Mouse (Mus musculus): ENCODE measurements around the gene Ifi35. TPM values are rescaled to one million over a fixed set of nuclear protein-coding genes. Genes with fewer than 3 reads are reported as not detected.

Gene Ifi35
- total and polyA plus RNA-seq, 3 experiments = 11.5 to 25.5 (median 12.6) TPM

DNA sequence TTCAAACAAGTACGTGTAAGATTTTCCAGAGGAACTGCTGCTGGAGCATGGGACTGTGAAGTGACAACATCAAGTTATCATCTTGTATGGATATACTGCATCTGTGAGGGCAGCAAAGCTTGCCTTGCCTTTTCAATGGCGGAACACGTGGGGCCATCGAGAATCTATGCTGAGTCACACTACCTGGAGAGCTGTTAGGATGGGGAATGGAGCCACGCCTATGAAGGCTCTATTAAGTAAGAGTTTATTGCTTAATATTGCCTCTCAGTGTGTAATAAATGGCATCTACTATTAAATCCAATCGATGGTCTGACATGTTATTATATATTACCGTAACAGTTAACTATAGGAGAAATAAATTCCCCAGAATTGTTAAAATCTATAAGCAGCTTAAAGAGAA is 58.9 kb downstream of the Ifi35 start:
- Histone ChIP-seq H3K27me3 (ENCODE audit: control insufficient read depth, insufficient read depth, low read length) (no peaks in the 10 kb centered on the region), H3K4me3 (no peak overlapping the region), H3K79me2 (replicated peaks; ENCODE audit: control insufficient read depth, insufficient read depth, low read length) (no peaks in the 10 kb centered on the region), H3K4me1 (ENCODE audit: control insufficient read depth, insufficient read depth, low read length) (no peaks in the 10 kb centered on the region), H3K36me3 (ENCODE audit: control insufficient read depth, insufficient read depth, low read length) (no peaks in the 10 kb centered on the region), H3K9ac (ENCODE audit: low read depth, low read length) (no peak overlapping the region), H3K27ac (no peak overlapping the region)
- TF ChIP-seq POLR2A (IDR thresholded peaks at IDR 0.05; ENCODE audit: insufficient read depth, low read depth, low read length) (no peak), CTCF (IDR thresholded peaks at IDR 0.05) (no peak), EP300 (IDR thresholded peaks at IDR 0.05; ENCODE audit: insufficient read depth, low read depth, low read length) (no peak)
- no peak for DNase-seq
- 80% methylated on average over 7 of the region's 7 CpGs for WGBS
- intact Hi-C loops (cut with DNase I) = no loop called here

Small RNAs within 50 kb of the gene (microRNA-seq; reads per million reads assigned to microRNA genes)
- gene Mir6929 = 2.8 to 6.2 reads per million in 2 experiments

Other genes with a start within 250 kb of the Ifi35 start
- 10 to 100 TPM; 29.8 to 31.4 TPM for gene Ezh1, start 221.9 kb upstream of the Ifi35 start, total RNA-seq (2021)
- 26.1 and 34.1 TPM in 2 replicates for gene Ezh1, start 221.9 kb upstream of the Ifi35 start, polyA plus RNA-seq (2012; rRNA removed)
- 10 to 100 TPM; 89.1 to 90.3 TPM for gene Ramp2, start 202.4 kb upstream of the Ifi35 start, total RNA-seq (2021)
- gene Ramp2, start 202.4 kb upstream of the Ifi35 start, polyA plus RNA-seq (2012; rRNA removed) = 130 and 172 TPM in 2 replicates
- gene Vps25, start 194.7 kb upstream of the Ifi35 start, total RNA-seq (2021) = 10 to 100 TPM; 82.5 to 90.1 TPM
- 83.2 and 96.8 TPM in 2 replicates for gene Vps25, start 194.7 kb upstream of the Ifi35 start, polyA plus RNA-seq (2012; rRNA removed)
- gene Wnk4, start 187.8 kb upstream of the Ifi35 start, total RNA-seq (2021) = 10 to 100 TPM in 1 of 2 experiments, 1 to 10 TPM in 1; 9.2 to 12.6 TPM
- 12.1 and 13.9 TPM in 2 replicates for gene Wnk4, start 187.8 kb upstream of the Ifi35 start, polyA plus RNA-seq (2012; rRNA removed)
- gene Cntd1, start 169.4 kb upstream of the Ifi35 start, total RNA-seq (2021) = under 1 TPM; 0.23 to 0.36 TPM
- 0.06 and 0.12 TPM in 2 replicates for gene Cntd1, start 169.4 kb upstream of the Ifi35 start, polyA plus RNA-seq (2012; rRNA removed)
- 100 to 1,000 TPM in 1 of 2 experiments, 10 to 100 TPM in 1; 88.4 to 101 TPM for gene Coa3, start 169.3 kb upstream of the Ifi35 start, total RNA-seq (2021)
- 153 and 302 TPM in 2 replicates for gene Coa3, start 169.3 kb upstream of the Ifi35 start, polyA plus RNA-seq (2012; rRNA removed)
- 10 to 100 TPM; 86.3 to 86.5 TPM for gene Becn1, start 146.1 kb upstream of the Ifi35 start, total RNA-seq (2021)
- 36.1 and 43.7 TPM in 2 replicates for gene Becn1, start 146.1 kb upstream of the Ifi35 start, polyA plus RNA-seq (2012; rRNA removed)
- 100 to 1,000 TPM in 1 of 2 experiments, 10 to 100 TPM in 1; 81.9 to 112 TPM for gene Psme3, start 132.2 kb upstream of the Ifi35 start, total RNA-seq (2021)
- 55.5 and 69.1 TPM in 2 replicates for gene Psme3, start 132.2 kb upstream of the Ifi35 start, polyA plus RNA-seq (2012; rRNA removed)
- 1 to 10 TPM; 1.6 to 2.2 TPM for gene Aoc2, start 123.3 kb upstream of the Ifi35 start, total RNA-seq (2021)
- gene Aoc2, start 123.3 kb upstream of the Ifi35 start, polyA plus RNA-seq (2012; rRNA removed) = 1.9 and 2.3 TPM in 2 replicates
- gene Aoc3, start 117.8 kb upstream of the Ifi35 start, total RNA-seq (2021) = 10 to 100 TPM; 11.5 to 13.3 TPM
- gene Aoc3, start 117.8 kb upstream of the Ifi35 start, polyA plus RNA-seq (2012; rRNA removed) = 21.8 and 22.0 TPM in 2 replicates
- not detected for gene G6pc, start 80.8 kb upstream of the Ifi35 start, total RNA-seq (2021)
- gene G6pc, start 80.8 kb upstream of the Ifi35 start, polyA plus RNA-seq (2012; rRNA removed) = 0.15 TPM in 1 of 2 replicates, not detected in the other
- 10 to 100 TPM; 19.5 to 23.4 TPM for gene Aarsd1, start 30.8 kb upstream of the Ifi35 start, total RNA-seq (2021)
- gene Aarsd1, start 30.8 kb upstream of the Ifi35 start, polyA plus RNA-seq (2012; rRNA removed) = 23.0 and 28.0 TPM in 2 replicates
- 10 to 100 TPM in 1 of 2 experiments, 1 to 10 TPM in 1; 5.1 to 10.2 TPM for gene Gm27029, start 23.6 kb upstream of the Ifi35 start, total RNA-seq (2021)
- 1.3 and 2.4 TPM in 2 replicates for gene Gm27029, start 23.6 kb upstream of the Ifi35 start, polyA plus RNA-seq (2012; rRNA removed)
- gene Rundc1, start 23.3 kb upstream of the Ifi35 start, total RNA-seq (2021) = 10 to 100 TPM; 10.1 to 12.1 TPM
- 12.0 and 14.7 TPM in 2 replicates for gene Rundc1, start 23.3 kb upstream of the Ifi35 start, polyA plus RNA-seq (2012; rRNA removed)
- gene Ptges3l, start 23.1 kb upstream of the Ifi35 start, total RNA-seq (2021) = 10 to 100 TPM; 50.6 to 58.3 TPM
- 56.8 and 81.6 TPM in 2 replicates for gene Ptges3l, start 23.1 kb upstream of the Ifi35 start, polyA plus RNA-seq (2012; rRNA removed)
- gene Rpl27, start 6.1 kb upstream of the Ifi35 start, total RNA-seq (2021) = 10 to 100 TPM; 38.3 to 48.4 TPM
- 234 and 242 TPM in 2 replicates for gene Rpl27, start 6.1 kb upstream of the Ifi35 start, polyA plus RNA-seq (2012; rRNA removed)
- gene Rnd2, start 16.6 kb downstream of the Ifi35 start, total RNA-seq (2021) = 1 to 10 TPM; 6.5 to 8.0 TPM
- gene Rnd2, start 16.6 kb downstream of the Ifi35 start, polyA plus RNA-seq (2012; rRNA removed) = 5.8 and 9.8 TPM in 2 replicates
- 10 to 100 TPM; 20.4 to 21.4 TPM for gene Vat1, start 17.8 kb downstream of the Ifi35 start, total RNA-seq (2021)
- gene Vat1, start 17.8 kb downstream of the Ifi35 start, polyA plus RNA-seq (2012; rRNA removed) = 29.6 and 35.0 TPM in 2 replicates
- gene Brca1, start 103.5 kb downstream of the Ifi35 start, total RNA-seq (2021) = under 1 TPM; 0.18 to 0.63 TPM
- 0.06 and 0.20 TPM in 2 replicates for gene Brca1, start 103.5 kb downstream of the Ifi35 start, polyA plus RNA-seq (2012; rRNA removed)
- 10 to 100 TPM; 86.2 to 98.9 TPM for gene Nbr1, start 103.7 kb downstream of the Ifi35 start, total RNA-seq (2021)
- gene Nbr1, start 103.7 kb downstream of the Ifi35 start, polyA plus RNA-seq (2012; rRNA removed) = 77.3 and 99.6 TPM in 2 replicates
- 1 to 10 TPM; 2.8 to 3.4 TPM for gene Tmem106a, start 133.8 kb downstream of the Ifi35 start, total RNA-seq (2021)
- gene Tmem106a, start 133.8 kb downstream of the Ifi35 start, polyA plus RNA-seq (2012; rRNA removed) = 15.5 and 18.8 TPM in 2 replicates
- not detected for gene Gm11634, start 150.8 kb downstream of the Ifi35 start, total RNA-seq (2021)
- gene Gm11634, start 150.8 kb downstream of the Ifi35 start, polyA plus RNA-seq (2012; rRNA removed) = not detected in 2 replicates
- 10 to 100 TPM; 45.6 to 49.5 TPM for gene Rdm1, start 178.8 kb downstream of the Ifi35 start, total RNA-seq (2021)
- gene Rdm1, start 178.8 kb downstream of the Ifi35 start, polyA plus RNA-seq (2012; rRNA removed) = 42.3 and 49.8 TPM in 2 replicates
- gene Arl4d, start 217.1 kb downstream of the Ifi35 start, total RNA-seq (2021) = 10 to 100 TPM; 18.9 to 23.5 TPM
- 23.4 and 27.8 TPM in 2 replicates for gene Arl4d, start 217.1 kb downstream of the Ifi35 start, polyA plus RNA-seq (2012; rRNA removed)

Measured in heart, adult 2 months (tissue).